Mouse (Mus musculus) intestine, embryonic 14.5 days (tissue): ENCODE results near the gene Ccnd1. TPM values are rescaled to one million over a fixed set of nuclear protein-coding genes. Genes with fewer than 3 reads are reported as not detected.

Experiments
- ATAC-seq: fragments of 200-750 bp; cut with Nextera tagmentation; replicated peaks from 2 replicates; pipeline ENCODE4 v1.8.0; 2017; ENCODE audit warnings: low read depth, moderate number of reproducible peaks, moderate TSS enrichment, moderate library complexity; ENCODE audit not compliant: low FRiP score, low TSS enrichment
- DNase-seq: peaks from one replicate; pipeline ENCODE4 v3.0.0-alpha.2; 2018; ENCODE audit warnings: low spot score
- H3K27ac ChIP-seq: fragments of 300-500 bp; sonication (generic); 2 replicates; pipeline ENCODE4 v1.5.1; 2014; ENCODE audit warnings: low read depth, mild to moderate bottlenecking, control low read depth
- H3K27me3 ChIP-seq: fragments of 300-500 bp; sonication (generic); replicated peaks from 2 replicates; pipeline ENCODE4 v1.6.1; 2014; ENCODE audit warnings: low read length, control low read depth; ENCODE audit not compliant: control insufficient read depth, insufficient read depth
- H3K36me3 ChIP-seq: fragments of 300-500 bp; sonication (generic); 2 replicates; pipeline ENCODE4 v1.6.1; 2014; ENCODE audit warnings: low read length, control low read depth; ENCODE audit not compliant: control insufficient read depth, insufficient read depth
- H3K4me1 ChIP-seq: fragments of 300-500 bp; sonication (generic); replicated peaks from 2 replicates; pipeline ENCODE4 v1.6.1; 2014; ENCODE audit warnings: low read length, control low read depth, mixed read lengths; ENCODE audit not compliant: control insufficient read depth, insufficient read depth
- H3K4me2 ChIP-seq: fragments of 300-500 bp; sonication (generic); 2 replicates; pipeline ENCODE4 v1.6.1; 2014; ENCODE audit warnings: low read length
- H3K4me3 ChIP-seq: fragments of 300-500 bp; sonication (generic); 2 replicates; pipeline ENCODE4 v1.5.1; 2014; ENCODE audit warnings: low read depth, low read length, control low read depth, mixed read lengths
- H3K9ac ChIP-seq: fragments of 300-500 bp; sonication (generic); 2 replicates; pipeline ENCODE4 v1.6.1; 2014; ENCODE audit warnings: mild to moderate bottlenecking, low read length
- H3K9me3 ChIP-seq: fragments of 300-500 bp; sonication (generic); 2 replicates; pipeline ENCODE4 v1.6.1; 2016; ENCODE audit warnings: low read length, control low read depth; ENCODE audit not compliant: control insufficient read depth
- WGBS: fragments of 180-500 bp; shearing (Covaris S2); extraction: QIAGEN DNeasy Blood & Tissue Kit; methylation state at CpG from one replicate; pipeline ENCODE4 v1.1.7; 2014; 5-methylcytosine and 5-hydroxymethylcytosine counted together
- polyA plus RNA-seq: library from polyadenylated mRNA; unstranded; fragments of >200 nt; fragmentation: Nextera tagmentation; extraction: Ambion mirVana; gene quantifications from 2 replicates; pipeline ENCODE4 v1.2.1, GENCODE M21; 2014

Gene Ccnd1
- polyA plus RNA-seq, 1 experiment from 2014 or later = 83.8 TPM

GRCm38 (mm10) chr7:144935563-144935962 is 4.2 kb downstream of the Ccnd1 start:
- peaks cover 38% of the 10 kb centered on the region for H3K36me3 ChIP-seq
- no peak overlapping the region for H3K4me3 ChIP-seq
- 60% methylated on average over 5 of the region's 5 CpGs for WGBS
- no peak for ATAC-seq
- peaks cover 6% of the 10 kb centered on the region for H3K27me3 ChIP-seq
- no peak for DNase-seq
- no peak overlapping the region for H3K27ac ChIP-seq
- H3K9me3 ChIP-seq = no peaks in the 10 kb centered on the region
- no peak overlapping the region for H3K9ac ChIP-seq
- H3K4me2 ChIP-seq = no peak overlapping the region
- peaks cover 8% of the 10 kb centered on the region for H3K4me1 ChIP-seq

DNA sequence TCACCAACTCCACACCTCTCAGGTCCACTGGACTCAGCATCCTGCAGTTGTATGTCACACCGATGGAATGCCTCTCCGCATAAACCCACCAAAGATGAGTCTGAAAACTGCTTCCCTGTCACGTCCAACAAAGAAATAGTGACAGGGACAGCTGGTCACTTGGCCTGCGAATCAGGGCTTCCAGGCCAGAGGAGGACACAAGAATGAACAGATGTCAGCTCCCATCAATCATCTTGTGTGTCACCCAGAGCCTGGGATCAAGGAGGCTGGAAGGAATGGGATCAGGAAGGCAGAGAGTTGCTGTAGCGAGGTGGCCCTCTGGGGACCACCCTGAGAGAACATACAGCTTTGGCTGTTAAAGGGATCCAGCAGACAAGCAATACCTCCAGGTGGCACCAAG is 4.8 kb downstream of the Ccnd1 start:
- peaks cover 6% of the 10 kb centered on the region for H3K27me3 ChIP-seq
- WGBS = 83% methylated on average over 5 of the region's 5 CpGs
- ATAC-seq (no peak), DNase-seq (no peak)
- peaks cover 38% of the 10 kb centered on the region for H3K36me3 ChIP-seq
- no peak overlapping the region for H3K4me3 ChIP-seq
- H3K4me1 ChIP-seq = peaks cover 8% of the 10 kb centered on the region
- H3K9ac ChIP-seq = no peak overlapping the region
- no peak overlapping the region for H3K27ac ChIP-seq
- no peaks in the 10 kb centered on the region for H3K9me3 ChIP-seq
- no peak overlapping the region for H3K4me2 ChIP-seq

GRCm38 (mm10) chr7:144933796-144934195 is 5.9 kb downstream of the Ccnd1 start:
- WGBS = 91% methylated on average over 8 of the region's 8 CpGs
- Histone ChIP-seq H3K27me3 (peaks cover 6% of the 10 kb centered on the region; the same call in 1 of the 2 replicates), H3K4me2 (no peak overlapping the region), H3K4me1 (peaks cover 8% of the 10 kb centered on the region; the same call in 1 of the 2 replicates), H3K9me3 (no peaks in the 10 kb centered on the region), H3K27ac (no peak overlapping the region), H3K9ac (no peak overlapping the region), H3K36me3 (peaks cover 44% of the 10 kb centered on the region), H3K4me3 (no peak overlapping the region)
- DNase-seq (no peak), ATAC-seq (no peak)

GRCm38 (mm10) chr7:144933336-144933735 is 6.4 kb downstream of the Ccnd1 start:
- 82% methylated on average over 3 of the region's 3 CpGs for WGBS
- no peak overlapping the region for H3K9ac ChIP-seq
- peaks cover 44% of the 10 kb centered on the region for H3K36me3 ChIP-seq
- DNase-seq = no peak
- peaks cover 6% of the 10 kb centered on the region; the same call in 1 of the 2 replicates for H3K27me3 ChIP-seq
- H3K4me1 ChIP-seq = peaks cover 8% of the 10 kb centered on the region; the same call in 1 of the 2 replicates
- no peak for ATAC-seq
- H3K9me3 ChIP-seq = no peaks in the 10 kb centered on the region
- no peak overlapping the region for H3K27ac ChIP-seq
- H3K4me2 ChIP-seq = no peak overlapping the region
- no peak overlapping the region for H3K4me3 ChIP-seq

DNA sequence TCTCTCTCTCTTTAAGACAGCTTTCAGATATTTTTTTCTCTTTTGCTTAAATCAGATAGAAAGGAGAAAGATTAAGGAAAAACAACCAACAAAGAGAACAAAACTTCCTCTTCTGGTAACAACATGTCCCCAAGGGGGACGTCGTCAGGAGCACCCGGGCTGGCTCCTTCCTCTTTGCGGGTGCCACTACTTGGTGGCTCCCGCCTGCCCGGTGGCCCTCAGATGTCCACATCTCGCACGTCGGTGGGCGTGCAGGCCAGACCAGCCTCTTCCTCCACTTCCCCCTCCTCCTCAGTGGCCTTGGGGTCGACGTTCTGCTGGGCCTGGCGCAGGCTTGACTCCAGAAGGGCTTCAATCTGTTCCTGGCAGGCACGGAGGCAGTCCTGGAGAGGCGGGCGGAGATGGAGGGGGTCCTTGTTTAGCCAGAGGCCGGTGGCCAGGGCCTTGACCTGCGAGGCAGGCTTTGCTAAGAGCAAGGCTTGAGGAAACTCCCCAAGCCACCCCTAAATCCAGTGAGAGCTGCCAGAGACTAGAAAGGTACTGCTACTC is 7.3 kb downstream of the Ccnd1 start:
- no peak for ATAC-seq
- Histone ChIP-seq H3K4me2 (no peak overlapping the region), H3K9me3 (no peaks in the 10 kb centered on the region), H3K4me1 (0 out of 2 replicates have a peak, but pooled peaks cover 5% of the 10 kb centered on the region), H3K9ac (no peak overlapping the region), H3K4me3 (no peak overlapping the region), H3K27ac (no peak overlapping the region), H3K27me3 (no peaks in the 10 kb centered on the region), H3K36me3 (peaks cover 44% of the 10 kb centered on the region)
- no peak for DNase-seq
- 73% methylated on average over 18 of the region's 18 CpGs for WGBS

- no peak overlapping the region for H3K9ac ChIP-seq
- H3K4me3 ChIP-seq = no peak overlapping the region
- 22% methylated on average over 3 of the region's 3 CpGs for WGBS
- no peaks in the 10 kb centered on the region for H3K27me3 ChIP-seq
- H3K9me3 ChIP-seq = no peaks in the 10 kb centered on the region
- DNase-seq = peak; percentile 66
- H3K4me2 ChIP-seq = no peak overlapping the region
- H3K27ac ChIP-seq = no peak overlapping the region
- no peak; the same call in 1 of the 2 replicates for ATAC-seq
- no peaks in the 10 kb centered on the region for H3K4me1 ChIP-seq
- H3K36me3 ChIP-seq = peaks cover 38% of the 10 kb centered on the region
Observed at GRCm38 (mm10) chr7:144931778-144932177, 7.9 kb downstream of the Ccnd1 start.

DNA sequence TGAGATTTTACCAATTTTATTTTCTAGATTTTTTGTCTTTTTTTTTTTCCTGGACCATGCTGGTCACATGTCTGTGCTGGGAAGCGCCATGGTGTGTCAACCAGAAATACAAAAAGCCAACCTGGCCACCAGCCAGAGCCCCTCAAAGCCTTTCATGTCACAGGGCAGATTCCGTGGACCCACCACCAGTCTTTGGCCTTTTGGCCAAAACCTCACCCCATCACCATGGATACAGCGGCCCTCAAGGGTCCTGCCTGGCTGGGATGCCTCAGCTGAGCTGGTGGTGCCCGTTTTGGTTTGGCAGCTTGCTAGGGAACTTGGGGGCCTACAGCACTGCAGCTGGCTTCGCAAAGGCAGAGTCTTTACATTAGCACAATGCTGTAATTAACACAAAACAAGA is 9.8 kb downstream of the Ccnd1 start:
- WGBS = 69% methylated on average over 5 of the region's 5 CpGs
- no peak overlapping the region for H3K27ac ChIP-seq
- ATAC-seq (no peak), DNase-seq (no peak)
- no peaks in the 10 kb centered on the region for H3K9me3 ChIP-seq
- H3K9ac ChIP-seq = no peak overlapping the region
- no peaks in the 10 kb centered on the region for H3K4me1 ChIP-seq
- no peak overlapping the region for H3K4me2 ChIP-seq
- H3K27me3 ChIP-seq = no peaks in the 10 kb centered on the region
- peaks cover 25% of the 10 kb centered on the region for H3K36me3 ChIP-seq
- no peak overlapping the region for H3K4me3 ChIP-seq

GRCm38 (mm10) chr7:144929506-144929905 is 10.2 kb downstream of the Ccnd1 start:
- H3K27ac ChIP-seq = no peak overlapping the region

GRCm38 (mm10) chr7:144928889-144929210 is 10.9 kb downstream of the Ccnd1 start:
- no peak overlapping the region for H3K27ac ChIP-seq
- H3K9me3 ChIP-seq = no peaks in the 10 kb centered on the region
- DNase-seq (no peak), ATAC-seq (no peak)
- H3K9ac ChIP-seq = no peak overlapping the region
- no peaks in the 10 kb centered on the region for H3K4me1 ChIP-seq
- H3K27me3 ChIP-seq = no peaks in the 10 kb centered on the region
- H3K4me2 ChIP-seq = no peak overlapping the region
- no peak overlapping the region for H3K4me3 ChIP-seq
- peaks cover 16% of the 10 kb centered on the region for H3K36me3 ChIP-seq
- WGBS = 86% methylated on average over 6 of the region's 6 CpGs

More at GRCm38 (mm10) chr7:144929506-144929905, 10.2 kb downstream of the Ccnd1 start:
- Histone ChIP-seq H3K4me3 (no peak overlapping the region), H3K9ac (no peak overlapping the region), H3K36me3 (peaks cover 23% of the 10 kb centered on the region), H3K9me3 (no peaks in the 10 kb centered on the region), H3K27me3 (no peaks in the 10 kb centered on the region), H3K4me2 (no peak overlapping the region), H3K4me1 (no peaks in the 10 kb centered on the region)
- ATAC-seq = no peak
- WGBS = 74% methylated on average over 8 of the region's 8 CpGs
- DNase-seq = no peak
